Mouse (Mus musculus): ENCODE measurements around the gene Glrx5.

Glrx5 gene

GRCm38 (mm10) chr12:105032147-105032831, at the start of gene Glrx5:
Gene Glrx5, plus strand, starts transcription at chr12:105032688.
- DNase-seq (ENCODE audit: low read depth), result peak; percentile 100

- peak; percentile 95 for DNase-seq (ENCODE audit: low read depth)
Observed at GRCm38 (mm10) chr12:104983476-104983875, 49.0 kb upstream of the Glrx5 start.

- DNase-seq (ENCODE audit: low read depth), result peak; percentile 67
Observed at GRCm38 (mm10) chr12:104985088-104985487, 47.4 kb upstream of the Glrx5 start.

- no peak for DNase-seq (ENCODE audit: low read depth)
Observed at GRCm38 (mm10) chr12:104986001-104986400, 46.5 kb upstream of the Glrx5 start.

- DNase-seq (ENCODE audit: low read depth), result peak; percentile 64
Observed at GRCm38 (mm10) chr12:104986781-104987180, 45.7 kb upstream of the Glrx5 start.

- no peak for DNase-seq (ENCODE audit: low read depth)
Observed at GRCm38 (mm10) chr12:104987936-104988335, 44.6 kb upstream of the Glrx5 start.

GRCm38 (mm10) chr12:104990741-104991454, 41.6 kb upstream of the Glrx5 start:
- peak; percentile 98 for DNase-seq (ENCODE audit: low read depth)

- DNase-seq (ENCODE audit: low read depth), result peak; percentile 93
Observed at GRCm38 (mm10) chr12:104992123-104992741, 40.3 kb upstream of the Glrx5 start.

- no peak for DNase-seq (ENCODE audit: low read depth)
Observed at GRCm38 (mm10) chr12:104992838-104993237, 39.6 kb upstream of the Glrx5 start.

GRCm38 (mm10) chr12:104995259-104995876, 37.1 kb upstream of the Glrx5 start:
- no peak for DNase-seq (ENCODE audit: low read depth)

GRCm38 (mm10) chr12:104996012-104996728, 36.3 kb upstream of the Glrx5 start:
- no peak for DNase-seq (ENCODE audit: low read depth)

- DNase-seq (ENCODE audit: low read depth), result no peak
Observed at GRCm38 (mm10) chr12:104997159-104997558, 35.3 kb upstream of the Glrx5 start.

GRCm38 (mm10) chr12:104997641-104998293, 34.7 kb upstream of the Glrx5 start:
- DNase-seq (ENCODE audit: low read depth), result peak; percentile 72

GRCm38 (mm10) chr12:104998541-104998940, 33.9 kb upstream of the Glrx5 start:
- no peak for DNase-seq (ENCODE audit: low read depth)

GRCm38 (mm10) chr12:104999171-104999570, 33.3 kb upstream of the Glrx5 start:
- DNase-seq (ENCODE audit: low read depth), result no peak

GRCm38 (mm10) chr12:105000487-105001283, 31.8 kb upstream of the Glrx5 start:
- peak; percentile 97 for DNase-seq (ENCODE audit: low read depth)

GRCm38 (mm10) chr12:105001317-105001716, 31.2 kb upstream of the Glrx5 start:
- no peak for DNase-seq (ENCODE audit: low read depth)

- DNase-seq (ENCODE audit: low read depth), result peak; percentile 72
Observed at GRCm38 (mm10) chr12:105002340-105003132, 30.0 kb upstream of the Glrx5 start.

GRCm38 (mm10) chr12:105003158-105003557, 29.3 kb upstream of the Glrx5 start:
- DNase-seq (ENCODE audit: low read depth), result no peak

- peak; percentile 71 for DNase-seq (ENCODE audit: low read depth)
Observed at GRCm38 (mm10) chr12:105003715-105004114, 28.8 kb upstream of the Glrx5 start.

Measured in 416B (cell line).